Mouse (Mus musculus) heart, postnatal 36 days (tissue): ENCODE data around the gene Icam5. TPM values are rescaled to one million over a fixed set of nuclear protein-coding genes. Genes with fewer than 3 reads are reported as not detected.
A peak's percentile ranks its signal among the peaks of the same experiment; 100 is the strongest.

Experiments
- DNase-seq, 2 experiments: peaks; one replicate each; pipeline ENCODE4 v3.0.0; 2021 to 2022
- intact Hi-C: fragments of 180-260 bp; cut with DNase I; formaldehyde crosslinking; loops from one replicate; pipeline ENCODE4 v1.15.1; 2025
- total RNA-seq, 2 experiments: library from RNA; stranded (reverse); gene quantifications; 2 replicates each; pipeline ENCODE4 v1.2.3; 2021

Gene Icam5
- total RNA-seq, 2 experiments from 2014 or later, result not detected

DNA sequence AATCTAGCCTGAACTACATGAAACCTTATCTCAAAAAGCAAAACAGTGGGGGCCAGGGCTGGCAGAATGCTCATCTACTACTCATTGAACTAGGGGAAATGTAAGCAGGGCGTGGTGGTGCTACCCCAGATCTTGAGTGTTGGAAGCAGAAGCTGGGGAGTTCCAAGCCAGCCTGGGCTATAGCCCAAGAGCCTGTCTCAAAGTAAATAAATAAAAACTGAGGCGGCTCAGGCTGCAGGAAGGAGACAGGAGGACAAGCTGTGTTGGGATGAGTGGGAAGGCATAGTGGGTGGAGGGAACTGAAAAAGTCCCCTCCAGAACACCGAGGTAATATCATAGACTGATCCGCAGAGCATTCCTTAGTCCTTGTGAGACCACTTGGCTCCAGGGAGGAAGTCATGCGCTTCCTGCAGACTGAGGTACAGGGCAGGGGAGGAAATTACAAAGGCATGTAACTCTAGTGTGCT, 20.0 kb upstream of the Icam5 start:
- peak; percentile 53 to 55 for DNase-seq

DNA sequence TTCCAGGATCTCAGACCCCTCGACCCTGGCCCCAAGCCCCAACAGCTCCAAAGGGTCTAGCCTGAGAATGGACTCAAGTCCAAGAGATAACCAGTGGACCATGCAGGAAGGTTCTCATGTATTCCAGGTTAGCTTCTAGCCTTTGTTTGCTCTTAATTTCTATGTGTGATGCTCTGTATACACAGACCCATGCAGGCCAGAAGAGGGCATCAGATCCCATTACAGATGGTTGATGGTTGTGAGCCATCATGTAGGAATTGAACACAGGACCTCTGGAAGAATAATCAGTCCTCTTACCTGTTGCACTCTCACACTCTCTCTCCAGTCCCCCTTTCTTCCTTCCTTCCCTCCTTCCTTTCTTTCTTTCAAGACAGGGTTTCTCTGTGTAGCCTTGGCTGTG, 19.5 kb upstream of the Icam5 start:
- intact Hi-C loops, result no loop called here
- no peak for DNase-seq

More for the DNA sequence above, 20.0 kb upstream of the Icam5 start:
- intact Hi-C loops, result no loop called here

DNA sequence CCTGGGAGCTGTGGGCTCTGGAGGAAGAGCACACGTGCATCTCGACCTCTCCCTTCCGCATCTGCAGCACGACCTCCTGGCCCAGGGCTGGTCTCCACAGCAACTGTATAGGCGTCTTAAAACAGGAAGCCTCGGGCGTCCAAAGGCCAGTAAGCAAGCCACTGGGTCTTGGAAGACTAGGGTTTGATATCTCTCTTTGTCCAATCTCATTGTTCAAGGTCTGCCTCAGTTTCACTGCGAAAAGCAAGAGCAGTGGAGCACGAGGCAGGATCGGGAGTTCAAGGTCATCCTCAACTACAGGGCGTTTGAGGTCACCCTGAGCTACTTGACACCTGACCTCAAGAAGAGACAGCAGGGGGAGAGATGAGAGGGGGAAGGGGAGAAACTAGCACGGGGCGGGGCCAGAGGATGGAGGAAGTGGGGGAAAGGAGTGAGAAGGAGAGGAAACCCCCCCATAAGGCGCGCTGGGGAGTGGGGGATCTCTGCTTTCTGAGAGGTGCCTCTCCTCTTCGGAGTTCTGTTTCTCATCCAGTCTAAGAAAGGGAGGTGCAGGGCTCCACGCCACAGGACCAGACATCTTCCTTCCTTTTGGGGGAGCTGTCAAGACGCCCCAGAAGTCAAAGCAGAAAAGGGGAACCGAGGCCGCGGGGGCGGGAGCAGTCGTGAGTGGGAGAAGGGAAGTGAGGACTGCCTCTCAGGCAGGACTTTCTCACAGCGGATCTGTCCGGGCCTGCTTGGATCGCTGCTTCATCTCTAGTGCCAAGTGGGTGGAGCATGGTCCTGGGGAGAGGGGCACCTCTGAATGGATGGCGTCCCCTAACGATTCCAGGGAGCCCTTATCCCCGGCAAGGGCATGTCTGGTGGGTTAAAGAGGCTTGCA, 16.9 kb upstream of the Icam5 start:
- intact Hi-C loops, result loop anchor here (2.0 kb wide), 1 partner anchor 14 kb away; the partner anchor contains the start of gene Icam4
- DNase-seq, result peak; percentile 65 to 73

DNA sequence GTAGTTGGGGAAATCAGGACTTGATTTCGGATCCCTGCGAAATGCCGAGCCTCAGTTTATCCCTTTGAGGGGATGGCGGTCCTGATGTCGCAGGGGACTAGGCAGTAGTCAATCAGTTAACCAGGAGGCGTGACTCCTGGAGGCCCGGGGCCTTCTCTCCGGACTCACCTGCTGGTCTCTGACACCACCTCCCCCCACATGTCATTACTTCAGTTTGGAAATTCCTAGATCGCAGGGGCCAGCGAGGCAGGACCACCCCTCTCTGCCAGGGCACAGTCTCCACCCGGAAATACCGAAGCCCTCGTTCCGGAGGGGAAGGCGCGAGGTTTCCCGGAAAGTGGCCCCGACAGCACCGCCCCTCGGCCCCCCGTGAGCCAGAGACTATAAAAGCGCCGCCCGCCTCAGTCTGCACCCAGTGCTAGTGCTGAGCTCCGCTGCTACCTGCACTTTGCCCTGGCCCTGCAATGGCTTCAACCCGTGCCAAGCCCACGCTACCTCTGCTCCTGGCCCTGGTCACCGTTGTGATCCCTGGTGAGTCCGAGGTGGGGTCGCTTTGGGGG, 16.2 kb upstream of the Icam5 start, which contains the start of gene Icam1:
TSS of gene Icam1 (plus strand) at position 415 of the 560 bp plus-strand sequence.
- intact Hi-C loops, result loop anchor here (2.0 kb wide), 1 partner anchor 13 kb away; the partner anchor contains the start of gene Icam4

DNA sequence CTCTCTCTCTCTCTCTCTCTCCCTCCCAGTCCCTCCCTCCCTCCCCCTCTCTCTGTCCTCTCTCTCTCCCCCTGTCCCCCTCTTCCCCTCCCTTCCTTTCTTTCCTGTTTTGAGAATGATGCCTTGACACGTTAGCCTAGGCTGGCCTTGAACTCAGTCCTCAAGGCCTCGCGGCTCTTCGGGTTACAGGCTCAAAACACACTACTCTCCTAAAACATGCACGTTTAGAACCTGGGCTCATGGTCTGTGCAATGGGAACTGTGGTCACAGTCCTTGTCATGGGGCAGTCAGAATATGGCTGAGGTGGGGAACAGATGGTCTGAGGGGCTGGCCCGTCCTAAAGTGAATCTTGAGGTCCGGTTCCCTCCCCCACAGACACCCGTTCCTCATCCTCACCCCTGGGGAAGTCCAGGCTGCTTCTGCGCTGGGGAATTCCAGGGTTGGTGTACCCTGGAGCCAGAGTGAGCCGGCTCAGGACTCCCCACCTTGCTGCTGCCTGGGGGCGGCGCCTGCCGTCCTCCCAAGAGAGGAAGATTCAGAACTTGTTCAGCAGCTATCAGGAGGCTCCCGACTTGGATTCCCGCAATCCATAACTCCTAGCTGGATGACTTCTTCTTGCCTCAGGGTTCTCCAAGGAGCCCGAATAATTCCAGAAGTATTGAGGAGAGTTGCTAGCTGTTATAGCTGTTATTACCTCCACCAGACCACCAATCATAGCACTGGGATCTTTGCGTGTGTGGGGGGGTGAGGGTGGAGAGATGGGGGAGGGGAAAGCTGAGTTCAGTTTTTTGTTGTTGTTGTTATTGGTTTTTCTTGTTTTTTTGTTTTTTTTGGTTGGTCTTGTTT, 15.3 kb upstream of the Icam5 start:
- intact Hi-C loops, result no loop called here
- peak; percentile 40 to 49 for DNase-seq

More for the DNA sequence above, 16.2 kb upstream of the Icam5 start, which contains the start of gene Icam1:
- DNase-seq, result peak; percentile 76 to 78

DNA sequence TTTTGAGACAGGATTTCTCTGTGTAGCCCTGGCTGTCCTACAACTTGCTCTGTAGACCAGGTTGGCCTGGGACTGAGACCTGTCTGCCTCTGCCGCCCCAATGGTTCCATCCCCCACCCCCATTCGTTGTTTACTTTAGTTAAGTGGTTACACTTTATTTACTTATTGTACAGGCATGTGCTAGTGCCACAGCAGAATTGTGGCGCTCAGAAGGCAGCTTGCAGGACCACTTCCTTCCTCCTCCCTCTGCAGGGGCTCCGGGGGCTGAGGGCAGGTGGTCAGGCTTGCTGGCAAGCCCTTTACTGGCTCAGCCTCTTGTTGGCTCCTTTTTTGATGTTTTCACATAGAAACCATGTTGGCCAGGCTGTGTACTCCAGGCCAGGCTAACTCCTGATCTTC, 14.7 kb upstream of the Icam5 start:
- DNase-seq, result no peak
- intact Hi-C loops, result no loop called here

DNA sequence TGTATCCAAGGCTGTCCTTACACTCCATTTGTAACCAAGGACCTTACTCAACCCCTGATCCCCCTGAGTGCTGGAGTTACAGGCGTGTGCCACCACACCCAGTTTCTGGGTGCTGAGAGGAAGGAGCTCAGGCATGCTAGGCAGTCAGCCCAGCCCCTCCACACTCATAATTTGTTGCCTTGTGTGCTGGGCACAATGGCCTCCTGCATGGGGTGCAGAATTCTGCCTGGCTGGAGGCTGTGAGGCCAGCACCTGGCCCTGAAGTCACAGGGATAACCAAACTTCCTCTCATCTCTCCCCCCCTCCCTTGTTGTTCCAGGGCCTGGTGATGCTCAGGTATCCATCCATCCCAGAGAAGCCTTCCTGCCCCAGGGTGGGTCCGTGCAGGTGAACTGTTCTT, 13.3 kb upstream of the Icam5 start:
- intact Hi-C loops, result no loop called here
- DNase-seq, result no peak

DNA sequence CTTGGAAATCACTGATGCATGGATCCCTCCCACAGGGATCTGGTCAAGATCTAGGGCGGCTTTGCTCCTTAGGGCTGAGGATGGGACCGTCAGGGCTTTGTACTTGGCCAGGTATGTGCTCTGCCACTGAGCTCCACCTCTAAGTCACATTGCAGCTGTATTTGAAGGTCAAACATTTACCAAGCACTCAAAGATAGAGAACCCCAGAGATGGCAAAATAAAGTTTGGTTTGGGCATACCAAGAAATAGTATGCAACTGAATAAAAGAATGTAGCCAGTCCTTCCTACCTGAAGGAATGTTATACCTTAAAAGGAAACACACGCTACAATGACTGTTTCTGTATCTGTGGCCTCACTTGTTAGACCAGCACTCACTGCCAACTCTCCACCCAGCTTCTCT, 10.5 kb upstream of the Icam5 start:
- no peak for DNase-seq
- intact Hi-C loops, result no loop called here

DNA sequence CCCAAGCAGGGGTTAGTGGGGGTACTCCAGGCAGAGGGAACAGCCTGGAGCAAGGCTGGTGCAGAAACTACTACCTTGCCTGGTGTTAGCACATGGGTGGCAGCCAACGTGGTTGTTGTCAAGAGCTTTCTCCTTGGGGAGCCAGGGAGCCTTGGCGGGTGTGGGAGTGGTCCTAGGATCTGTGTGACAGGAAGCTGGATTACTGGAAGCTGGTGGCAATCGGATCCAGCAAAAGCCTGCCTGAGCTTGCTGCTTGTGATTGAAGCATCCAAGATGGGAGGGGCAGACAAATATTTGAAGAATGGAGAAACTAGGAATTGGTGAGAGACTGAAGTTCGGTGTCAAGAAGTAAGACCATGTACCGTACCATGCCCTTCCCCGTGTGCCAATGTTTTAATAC, 9.6 kb upstream of the Icam5 start:
- intact Hi-C loops, result no loop called here
- DNase-seq, result no peak

DNA sequence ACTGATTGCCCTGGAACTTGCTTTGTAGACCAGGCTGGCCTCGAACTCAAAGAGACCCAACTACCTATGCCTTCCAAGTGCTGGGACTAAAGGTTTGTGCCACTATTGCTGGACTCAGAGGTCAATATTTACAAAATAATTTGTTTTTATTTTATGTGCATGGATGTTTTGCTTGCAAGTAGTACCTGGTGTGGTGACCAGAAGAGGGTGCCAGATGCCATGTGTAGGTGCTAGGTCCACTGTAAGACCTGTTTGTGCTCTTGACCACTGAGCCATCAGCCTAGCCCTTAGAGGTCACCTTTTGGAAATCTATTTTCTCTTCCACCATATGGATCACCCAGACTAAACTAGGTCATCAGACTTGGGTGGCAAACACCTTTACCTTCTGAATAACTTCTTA, 9.1 kb upstream of the Icam5 start:
- intact Hi-C loops, result no loop called here
- DNase-seq, result no peak

DNA sequence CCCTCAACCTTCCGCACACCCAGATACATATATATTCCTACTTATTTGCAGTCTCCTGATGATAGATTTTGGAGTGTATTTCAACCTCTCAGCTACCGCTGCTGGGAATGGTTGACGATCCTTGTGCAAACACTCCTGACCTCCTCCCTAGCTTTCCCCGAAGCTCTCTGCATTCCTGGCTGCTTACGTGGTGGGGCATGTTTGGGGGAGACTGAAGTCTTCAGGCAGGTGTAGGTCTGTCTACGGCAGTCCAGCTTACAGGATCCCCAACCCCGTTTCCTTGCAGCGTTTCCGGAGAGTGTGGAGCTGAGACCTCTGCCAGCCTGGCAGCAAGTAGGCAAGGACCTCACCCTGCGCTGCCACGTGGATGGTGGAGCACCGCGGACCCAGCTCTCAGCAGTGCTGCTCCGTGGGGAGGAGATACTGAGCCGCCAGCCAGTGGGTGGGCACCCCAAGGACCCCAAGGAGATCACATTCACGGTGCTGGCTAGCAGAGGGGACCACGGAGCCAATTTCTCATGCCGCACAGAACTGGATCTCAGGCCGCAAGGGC, 6.5 kb upstream of the Icam5 start:
- DNase-seq, result no peak
- intact Hi-C loops, result no loop called here

DNA sequence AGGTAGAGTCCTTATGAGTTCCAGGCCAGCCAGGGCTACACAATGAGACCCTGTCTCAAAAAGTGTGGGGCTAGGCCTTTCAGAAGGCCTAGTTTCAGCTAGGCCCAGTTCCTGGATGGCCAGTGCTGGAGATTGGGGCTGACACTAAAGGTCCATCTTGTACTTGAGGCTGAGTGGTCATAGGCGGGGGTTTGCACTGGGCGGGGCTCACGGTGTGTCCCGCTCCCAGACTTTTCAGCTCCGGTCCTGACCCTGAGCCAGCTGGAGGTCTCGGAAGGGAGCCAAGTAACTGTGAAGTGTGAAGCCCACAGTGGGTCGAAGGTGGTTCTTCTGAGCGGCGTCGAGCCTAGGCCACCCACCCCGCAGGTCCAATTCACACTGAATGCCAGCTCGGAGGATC, 5.0 kb upstream of the Icam5 start:
- intact Hi-C loops, result no loop called here
- DNase-seq, result no peak

DNA sequence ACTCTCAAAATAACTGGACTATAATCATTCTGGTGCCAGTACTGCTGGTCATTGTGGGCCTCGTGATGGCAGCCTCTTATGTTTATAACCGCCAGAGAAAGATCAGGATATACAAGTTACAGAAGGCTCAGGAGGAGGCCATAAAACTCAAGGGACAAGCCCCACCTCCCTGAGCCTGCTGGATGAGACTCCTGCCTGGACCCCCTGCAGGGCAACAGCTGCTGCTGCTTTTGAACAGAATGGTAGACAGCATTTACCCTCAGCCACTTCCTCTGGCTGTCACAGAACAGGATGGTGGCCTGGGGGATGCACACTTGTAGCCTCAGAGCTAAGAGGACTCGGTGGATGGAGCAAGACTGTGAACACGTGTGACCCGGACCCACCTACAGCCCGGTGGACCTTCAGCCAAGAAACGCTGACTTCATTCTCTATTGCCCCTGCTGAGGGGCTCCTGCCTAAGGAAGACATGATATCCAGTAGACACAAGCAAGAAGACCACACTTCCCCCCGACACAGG, 4.0 kb upstream of the Icam5 start:
- intact Hi-C loops, result loop anchor here (2.0 kb wide), 1 partner anchor 13 kb away; the partner anchor contains the start of gene Icam1
- no peak for DNase-seq

DNA sequence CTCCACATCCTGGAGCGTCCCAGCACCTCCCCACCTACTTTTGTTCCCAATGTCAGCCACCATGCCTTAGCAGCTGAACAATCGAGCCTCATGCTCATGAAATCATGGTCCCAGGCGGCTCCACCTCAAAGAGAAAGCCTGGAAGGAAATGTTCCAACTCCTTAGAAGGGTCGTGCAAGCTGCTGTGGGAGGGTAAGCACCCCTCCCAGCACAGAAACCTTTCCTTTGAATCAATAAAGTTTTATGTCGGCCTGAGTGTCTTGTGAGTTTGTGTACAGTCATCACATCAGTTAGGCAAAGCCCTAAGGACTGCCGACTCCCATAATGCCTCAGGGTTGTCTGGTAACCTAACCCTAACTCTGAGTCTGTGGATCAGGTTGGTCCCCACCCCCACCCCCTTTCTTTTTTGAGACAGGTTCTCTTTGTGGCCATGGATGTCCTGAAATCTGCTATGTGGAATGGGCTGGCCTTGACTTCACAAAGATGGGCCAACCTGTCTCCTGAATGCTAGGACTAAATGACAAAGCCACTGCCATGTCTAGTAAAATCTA, 3.2 kb upstream of the Icam5 start:
- no peak for DNase-seq
- intact Hi-C loops, result loop anchor here (1.0 to 2.0 kb wide), 2 partner anchors 14 to 26 kb away; partner anchors contain the start of genes Icam1 and Mrpl4

DNA sequence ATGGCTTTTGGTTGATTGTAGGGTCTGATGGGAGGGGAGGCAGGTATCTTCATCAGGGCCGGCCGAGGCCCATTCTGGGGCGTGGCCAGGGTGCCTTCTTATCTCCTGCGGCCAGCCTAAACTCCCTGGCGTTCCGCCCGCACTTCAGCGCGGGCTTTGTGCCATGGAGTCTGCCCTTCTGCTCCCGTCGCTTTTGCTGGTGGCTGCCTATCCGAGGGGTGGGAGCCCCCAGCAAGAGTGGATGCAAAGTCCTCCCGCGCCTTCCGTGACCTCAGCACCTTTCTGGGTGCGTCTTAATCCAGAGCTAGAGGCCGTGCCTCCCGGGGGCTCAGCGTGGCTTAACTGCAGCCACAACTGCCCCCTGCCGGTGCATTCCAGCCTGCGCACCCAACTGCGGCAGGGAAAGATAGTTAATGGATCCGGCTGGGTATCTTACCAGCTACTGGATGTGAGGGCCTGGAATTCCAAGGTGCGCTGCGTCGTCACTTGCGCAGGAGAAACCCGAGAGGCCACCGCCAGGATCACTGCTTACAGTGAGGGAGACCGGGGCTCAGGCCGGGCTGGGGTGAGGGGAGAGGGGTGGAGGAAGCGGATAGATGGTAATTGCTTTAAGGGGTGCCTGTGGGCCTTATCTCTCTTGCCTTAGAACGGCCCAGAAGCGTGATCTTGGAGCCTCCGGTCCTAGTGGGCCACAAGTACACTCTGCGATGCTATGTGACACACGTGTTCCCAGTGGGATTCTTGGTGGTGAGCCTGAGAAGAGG, 2.4 kb upstream of the Icam5 start, which contains the start of gene Icam4:
TSS of gene Icam4 (plus strand) at position 83 of the 764 bp plus-strand sequence.
- peak; percentile 87 to 88 for DNase-seq
- intact Hi-C loops, result loop anchor here (1.0 to 5.0 kb wide), 4 partner anchors 15 to 107 kb away; partner anchors contain the start of genes Gm38431, Icam1, Mrpl4 and Raver1

DNA sequence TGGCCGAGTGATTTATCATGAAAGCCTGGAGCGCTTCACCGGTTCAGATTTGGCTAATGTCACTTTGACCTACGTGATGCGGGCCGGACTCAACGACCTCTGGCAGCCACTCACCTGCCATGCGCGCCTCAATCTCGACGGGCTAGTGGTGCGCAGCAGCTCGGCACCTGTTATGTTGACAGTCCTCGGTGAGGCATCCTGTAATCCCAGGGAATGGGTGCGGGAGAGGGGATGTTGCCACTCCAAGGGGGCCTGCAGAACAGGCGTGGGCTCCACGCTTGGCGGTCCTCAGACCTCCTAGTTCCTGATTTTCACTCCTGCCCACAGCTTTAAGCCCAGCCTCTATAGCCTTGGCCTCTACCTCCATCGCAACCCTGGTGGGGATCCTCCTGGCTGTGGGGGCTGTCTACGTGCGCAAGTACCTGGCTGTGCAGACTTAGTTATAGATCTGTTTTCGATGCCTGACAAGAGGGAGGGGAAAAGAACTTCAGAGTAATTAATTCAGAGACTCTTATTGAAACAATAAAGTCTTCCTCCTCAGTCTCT, 1.7 kb upstream of the Icam5 start:
- DNase-seq, result no peak
- intact Hi-C loops, result loop anchor here (2.0 to 5.0 kb wide), 2 partner anchors 62 to 107 kb away; partner anchors contain the start of genes Gm38431 and Raver1

DNA sequence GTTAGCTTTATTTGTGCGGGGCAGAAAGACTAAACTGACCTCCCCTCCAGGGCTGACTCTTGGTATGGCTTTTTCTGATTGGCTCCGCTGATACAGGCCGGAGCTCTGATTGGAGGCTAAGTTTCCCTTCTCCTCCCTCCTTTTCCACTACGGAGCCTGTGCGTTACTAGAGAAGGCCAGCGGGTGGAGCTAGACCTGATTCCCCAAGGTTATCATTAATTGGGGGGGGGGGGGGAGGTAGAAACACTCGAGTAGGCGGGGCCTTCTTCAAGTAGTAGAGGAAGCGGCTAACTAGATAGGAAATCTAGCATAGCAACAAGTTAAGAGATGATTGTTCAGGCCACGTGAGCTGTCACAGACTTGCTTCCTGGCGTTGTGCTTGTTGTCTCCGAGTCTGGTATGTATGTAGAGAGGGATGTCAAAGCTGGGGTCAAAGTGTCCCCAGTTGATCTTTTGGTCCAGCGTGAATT, 1.1 kb upstream of the Icam5 start:
- intact Hi-C loops, result loop anchor here (2.0 to 5.0 kb wide), 2 partner anchors 61 to 106 kb away; partner anchors contain the start of genes Gm38431 and Raver1
- DNase-seq, result peak; percentile 80 to 86

DNA sequence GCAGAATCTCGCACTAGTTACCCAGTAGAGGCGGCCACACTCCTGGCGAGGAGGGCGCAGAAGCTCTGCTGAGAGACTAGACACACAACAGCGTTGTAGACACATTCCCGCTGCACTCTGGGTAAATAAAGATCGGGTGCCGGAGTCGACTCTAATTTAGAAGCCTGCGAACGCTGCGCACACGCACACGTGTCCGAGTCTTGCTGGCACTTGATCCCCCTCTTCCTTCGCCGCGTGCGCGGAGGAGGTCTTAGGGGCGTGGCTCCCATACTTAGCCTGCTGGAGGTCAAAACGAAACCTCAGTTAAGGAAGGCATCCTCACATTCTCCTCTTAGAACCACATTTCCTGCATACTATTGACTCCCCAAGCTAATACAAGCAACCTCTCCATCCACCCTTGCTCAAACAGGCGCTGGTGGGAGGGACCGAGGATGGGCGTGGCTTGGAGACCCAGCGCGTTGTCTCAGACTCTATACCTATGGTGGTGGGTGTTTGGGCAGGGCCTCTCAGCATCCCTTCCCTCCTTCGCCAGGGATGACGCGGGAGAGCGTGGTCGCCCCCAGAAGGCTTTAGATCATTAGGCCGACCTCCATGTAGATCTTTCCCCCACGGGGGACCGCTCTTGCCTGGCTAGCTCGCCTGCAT, 500 bp upstream of the Icam5 start:
- intact Hi-C loops, result loop anchor here (2.0 to 5.0 kb wide), 2 partner anchors 61 to 105 kb away; partner anchors contain the start of genes Gm38431 and Raver1
- peak; percentile 59 to 71 for DNase-seq
